Mouse (Mus musculus) urinary bladder, postnatal 36 days (tissue): ENCODE data around the gene Tlcd2.

Source experiments
- DNase-seq, 2 experiments: peaks; one replicate each; pipeline ENCODE4 v3.0.0; 2022; ENCODE audit warnings: low spot score in 2 of 2, mixed read lengths in 1 of 2

The Tlcd2 gene

GRCm38 (mm10) chr11:75515186-75515585 lies 53.7 kb downstream of the Tlcd2 start:
- no peak for DNase-seq

- no peak for DNase-seq
Measured at GRCm38 (mm10) chr11:75519834-75520633, 58.5 kb downstream of the Tlcd2 start.
